Mouse (Mus musculus) hindbrain, embryonic 14.5 days (tissue): Measurements from ENCODE around the gene Slc25a27. TPM values are rescaled to one million over a fixed set of nuclear protein-coding genes. Genes with fewer than 3 reads are reported as not detected.

Source experiments
- ATAC-seq: fragments of 200-750 bp; cut with Nextera tagmentation; 2 replicates; pipeline ENCODE4 v1.8.0; 2017; ENCODE audit warnings: moderate number of reproducible peaks, mild to moderate bottlenecking, moderate TSS enrichment, moderate library complexity; ENCODE audit not compliant: low FRiP score
- DNase-seq: peaks from one replicate; pipeline ENCODE4 v3.0.0-alpha.2; 2015; ENCODE audit warnings: low spot score
- H3K27ac ChIP-seq: fragments of 300-500 bp; sonication (generic); 2 replicates; pipeline ENCODE4 v1.5.1; 2014; ENCODE audit warnings: mild to moderate bottlenecking, moderate library complexity
- H3K27me3 ChIP-seq: fragments of 300-500 bp; sonication (generic); 2 replicates; pipeline ENCODE4 v1.6.1; 2014; ENCODE audit warnings: mild to moderate bottlenecking, low read length, mixed read lengths; ENCODE audit not compliant: control insufficient read depth, insufficient read depth
- H3K36me3 ChIP-seq: fragments of 300-500 bp; sonication (generic); replicated peaks from 2 replicates; pipeline ENCODE4 v1.6.1; 2014; ENCODE audit not compliant: control insufficient read depth, insufficient read depth
- H3K4me1 ChIP-seq: fragments of 300-500 bp; sonication (generic); replicated peaks from 2 replicates; pipeline ENCODE4 v1.6.1; 2014; ENCODE audit warnings: antibody characterized with exemption, low read length, mixed read lengths; ENCODE audit not compliant: control insufficient read depth, insufficient read depth
- H3K4me2 ChIP-seq: fragments of 300-500 bp; sonication (generic); replicated peaks from 2 replicates; pipeline ENCODE4 v1.6.1; 2014; ENCODE audit warnings: mild to moderate bottlenecking, moderate library complexity
- H3K4me3 ChIP-seq: fragments of 300-500 bp; sonication (generic); replicated peaks from 2 replicates; pipeline ENCODE4 v1.5.1; 2014; ENCODE audit warnings: mild to moderate bottlenecking, low read length
- H3K9ac ChIP-seq: fragments of 300-500 bp; sonication (generic); 2 replicates; pipeline ENCODE4 v1.6.1; 2014
- H3K9me3 ChIP-seq: fragments of 300-500 bp; sonication (generic); 2 replicates; pipeline ENCODE4 v1.6.1; 2016; ENCODE audit warnings: low read length; ENCODE audit not compliant: control insufficient read depth
- WGBS: fragments of 180-500 bp; shearing (Covaris S2); extraction: QIAGEN DNeasy Blood & Tissue Kit; methylation state at CpG from one replicate; pipeline ENCODE4 v1.1.7; 2014; 5-methylcytosine and 5-hydroxymethylcytosine counted together
- polyA plus RNA-seq: library from polyadenylated mRNA; unstranded; fragments of >200 nt; fragmentation: Nextera tagmentation; extraction: Ambion mirVana; gene quantifications from 2 replicates; pipeline ENCODE4 v1.2.1, GENCODE M21; 2014

Gene Slc25a27
- polyA plus RNA-seq, 1 experiment from 2014 or later, result 70.4 TPM

DNA sequence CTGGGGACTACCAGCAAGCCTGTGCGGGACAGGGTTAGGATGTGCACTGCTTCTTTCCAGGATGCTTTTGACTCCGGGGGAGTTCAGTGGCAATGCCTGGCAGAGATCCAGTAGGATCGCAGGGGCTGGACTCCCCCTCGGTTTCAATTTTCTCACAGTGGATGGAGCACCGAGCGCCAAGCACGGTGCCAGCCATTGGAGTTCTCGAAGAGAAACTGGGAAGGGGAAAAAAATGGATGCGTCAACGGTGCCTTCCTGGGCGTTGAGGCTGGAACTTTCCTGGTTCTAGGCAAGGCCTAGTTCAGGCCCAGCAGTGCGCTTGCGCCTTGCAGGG lies 36.6 kb downstream of the Slc25a27 start:
- 47% methylated on average over 13 of the region's 13 CpGs for WGBS
- H3K36me3 ChIP-seq, result no peaks in the 10 kb centered on the region
- H3K27ac ChIP-seq, result no peak overlapping the region
- peak overlapping the region; percentile 85 for H3K4me2 ChIP-seq
- H3K9me3 ChIP-seq, result no peaks in the 10 kb centered on the region
- peak; percentile 50 for ATAC-seq
- H3K9ac ChIP-seq, result no peak overlapping the region
- no peak for DNase-seq
- H3K4me3 ChIP-seq, result peak overlapping the region; percentile 45
- H3K27me3 ChIP-seq, result peaks cover 40% of the 10 kb centered on the region
- peaks cover 10% of the 10 kb centered on the region; the same call in 1 of the 2 replicates for H3K4me1 ChIP-seq

DNA sequence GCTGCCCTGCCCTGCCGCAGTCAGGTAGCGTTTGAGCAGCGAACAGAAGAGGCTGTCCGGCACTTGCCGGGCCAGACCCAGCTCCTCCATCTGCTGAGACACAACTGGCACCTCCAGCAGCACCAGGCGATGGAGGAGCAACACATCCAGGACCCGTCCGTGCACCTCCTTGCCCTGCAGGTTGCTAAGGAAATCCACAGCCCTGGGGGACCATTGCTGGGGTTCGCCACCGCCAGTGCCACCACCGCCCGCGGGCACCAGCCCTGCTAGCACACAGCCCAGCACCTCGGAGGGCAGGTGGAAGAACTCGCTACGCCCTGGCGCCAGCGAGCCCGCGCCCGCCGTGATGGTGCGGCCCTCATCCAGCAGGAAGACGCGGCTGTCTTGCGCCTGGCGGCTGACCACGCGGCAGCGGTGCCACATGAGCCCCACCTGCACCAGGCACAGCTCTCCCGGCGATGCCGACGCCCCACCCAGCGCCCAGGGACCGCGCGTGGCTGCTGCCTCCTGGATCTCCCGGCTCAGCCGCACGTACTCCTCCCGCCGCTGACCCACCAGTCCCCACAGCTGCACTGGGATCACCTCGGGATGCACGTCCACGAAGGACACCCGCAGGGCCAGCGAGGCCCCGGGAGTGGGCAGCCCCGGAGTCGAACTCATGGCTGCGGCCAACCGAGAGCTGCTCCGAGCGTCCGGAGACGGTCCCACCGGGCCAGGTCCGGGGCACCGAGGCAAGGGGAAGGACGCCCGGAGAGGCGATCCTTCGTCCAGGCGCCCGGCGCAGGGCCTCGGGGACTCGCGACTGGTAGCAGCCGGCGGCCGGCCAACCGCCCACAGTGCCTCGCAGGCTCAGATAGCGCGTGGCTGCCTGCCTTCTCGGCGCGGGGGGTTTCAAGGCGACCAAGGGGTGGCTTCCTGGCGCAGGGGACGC lies 37.3 kb downstream of the Slc25a27 start, which contains the start of gene Tdrd6:
TSS of gene Tdrd6 (minus strand) at position 804 of the 931 bp plus-strand sequence.
- H3K36me3 ChIP-seq, result no peaks in the 10 kb centered on the region
- H3K9me3 ChIP-seq, result no peaks in the 10 kb centered on the region
- H3K9ac ChIP-seq, result peak within 1 kb of the TSS; percentile 59
- peak within 1 kb of the TSS; percentile 85 for H3K4me2 ChIP-seq
- H3K4me3 ChIP-seq, result peak within 1 kb of the TSS; percentile 45
- peaks cover 10% of the 10 kb centered on the region; the same call in 1 of the 2 replicates for H3K4me1 ChIP-seq
- WGBS, result 3% methylated on average over 82 of the region's 83 CpGs
- H3K27ac ChIP-seq, result no peak within 1 kb of the TSS
- H3K27me3 ChIP-seq, result peaks cover 40% of the 10 kb centered on the region
- ATAC-seq (peak; percentile 67), DNase-seq (peak; percentile 32)

DNA sequence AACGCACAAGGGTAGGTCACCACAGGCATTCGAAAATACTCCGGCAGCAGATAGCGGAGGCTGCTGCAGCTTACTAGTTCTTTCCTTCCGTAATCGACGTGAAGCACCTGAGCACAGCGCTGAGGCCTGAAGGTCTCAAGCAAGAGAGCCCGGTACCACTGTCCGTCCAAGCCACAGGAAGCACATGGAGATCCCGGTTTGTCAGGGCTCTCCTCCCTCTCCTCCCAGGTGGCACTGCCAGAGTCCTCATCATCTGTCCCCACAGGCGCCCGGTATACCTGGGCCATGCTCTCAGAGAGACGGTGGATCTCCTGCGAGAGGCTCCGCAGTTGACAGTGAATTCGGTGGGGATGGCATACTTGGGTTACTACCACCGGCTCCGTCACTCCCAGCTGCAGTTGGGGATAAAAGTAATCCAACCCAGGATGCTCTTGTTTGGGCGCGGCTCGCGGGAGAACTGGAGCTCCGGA lies 38.0 kb downstream of the Slc25a27 start:
- Histone ChIP-seq H3K36me3 (no peaks in the 10 kb centered on the region), H3K9ac (peak overlapping the region; percentile 59), H3K4me2 (peak overlapping the region; percentile 85), H3K9me3 (no peaks in the 10 kb centered on the region), H3K27me3 (peaks cover 40% of the 10 kb centered on the region), H3K27ac (no peak overlapping the region), H3K4me3 (peak overlapping the region; percentile 45), H3K4me1 (peaks cover 10% of the 10 kb centered on the region; the same call in 1 of the 2 replicates)
- 22% methylated on average over 24 of the region's 24 CpGs for WGBS
- ATAC-seq (peak; percentile 33; the same call in 1 of the 2 replicates), DNase-seq (no peak)

DNA sequence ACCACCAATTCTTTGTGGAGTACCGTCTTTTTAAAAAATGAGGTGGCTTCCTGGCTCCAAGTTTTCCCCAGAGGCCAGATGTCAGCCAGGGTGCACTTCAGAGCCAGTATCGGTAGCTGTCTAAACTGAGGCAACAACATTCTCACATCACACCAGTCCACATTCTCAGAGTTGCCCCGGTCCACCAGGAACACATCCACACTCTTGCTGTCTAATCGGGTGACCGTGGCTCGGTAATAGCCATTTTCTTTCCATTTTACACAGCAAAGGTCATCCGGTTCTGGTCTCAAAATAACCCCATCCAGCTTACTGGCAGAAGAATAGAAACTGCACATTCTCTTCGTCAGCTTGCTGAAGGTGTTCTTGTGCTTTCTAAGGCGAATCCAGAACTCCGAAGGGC lies 38.8 kb downstream of the Slc25a27 start:
- Histone ChIP-seq H3K36me3 (no peaks in the 10 kb centered on the region), H3K4me3 (no peak overlapping the region), H3K9me3 (no peaks in the 10 kb centered on the region), H3K4me1 (peaks cover 10% of the 10 kb centered on the region; the same call in 1 of the 2 replicates), H3K27me3 (peaks cover 40% of the 10 kb centered on the region), H3K4me2 (no peak overlapping the region), H3K9ac (no peak overlapping the region), H3K27ac (no peak overlapping the region)
- DNase-seq (no peak), ATAC-seq (no peak)
- 94% methylated on average over 10 of the region's 10 CpGs for WGBS

DNA sequence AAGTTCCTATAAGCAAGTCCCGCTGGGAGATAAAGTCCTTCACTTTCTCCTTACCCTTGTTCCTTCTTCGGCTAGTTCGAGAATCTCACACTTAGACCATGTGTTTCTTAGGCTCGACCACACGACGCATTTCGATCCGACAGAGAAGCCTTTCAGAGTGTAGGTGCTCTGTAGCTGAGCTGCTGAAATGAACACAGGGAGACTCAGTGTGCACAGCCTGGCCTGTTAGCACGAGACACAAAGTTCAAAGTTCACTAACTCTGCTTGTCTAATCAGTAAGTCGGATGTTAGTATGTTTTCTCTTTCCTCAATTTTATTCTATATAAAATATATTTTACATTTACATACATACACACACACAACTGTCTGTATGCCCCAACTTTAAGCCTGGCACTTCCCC lies 44.9 kb downstream of the Slc25a27 start:
- Histone ChIP-seq H3K4me2 (no peak overlapping the region), H3K4me3 (no peak overlapping the region), H3K4me1 (no peaks in the 10 kb centered on the region), H3K27ac (no peak overlapping the region), H3K9ac (no peak overlapping the region), H3K27me3 (no peaks in the 10 kb centered on the region), H3K36me3 (no peaks in the 10 kb centered on the region), H3K9me3 (no peaks in the 10 kb centered on the region)
- WGBS, result 91% methylated on average over 10 of the region's 10 CpGs
- no peak for DNase-seq
- ATAC-seq, result no peak

DNA sequence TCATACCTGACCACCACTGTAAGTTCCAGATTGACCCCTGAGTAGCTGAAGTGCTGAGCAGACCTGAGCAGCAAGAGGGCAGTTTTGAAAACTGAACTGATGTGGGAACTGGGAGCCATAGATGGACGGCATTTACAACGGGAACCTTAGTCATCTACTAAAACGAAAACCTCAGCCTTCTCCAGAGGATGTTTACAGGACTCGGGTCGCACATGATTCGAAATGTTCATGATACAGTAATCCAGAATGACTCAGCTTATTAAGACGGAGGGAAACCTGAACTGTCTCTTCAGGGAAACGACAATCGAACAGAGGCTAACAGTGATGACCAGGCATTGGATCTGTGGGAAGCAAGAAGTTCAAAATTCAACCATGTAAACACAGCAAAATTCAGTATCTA lies 47.9 kb downstream of the Slc25a27 start:
- Histone ChIP-seq H3K4me3 (no peak overlapping the region), H3K27me3 (no peaks in the 10 kb centered on the region), H3K27ac (no peak overlapping the region), H3K4me2 (no peak overlapping the region), H3K4me1 (no peaks in the 10 kb centered on the region), H3K9me3 (no peaks in the 10 kb centered on the region), H3K36me3 (no peaks in the 10 kb centered on the region), H3K9ac (no peak overlapping the region)
- ATAC-seq (no peak), DNase-seq (no peak)
- WGBS, result 95% methylated on average over 9 of the region's 9 CpGs

DNA sequence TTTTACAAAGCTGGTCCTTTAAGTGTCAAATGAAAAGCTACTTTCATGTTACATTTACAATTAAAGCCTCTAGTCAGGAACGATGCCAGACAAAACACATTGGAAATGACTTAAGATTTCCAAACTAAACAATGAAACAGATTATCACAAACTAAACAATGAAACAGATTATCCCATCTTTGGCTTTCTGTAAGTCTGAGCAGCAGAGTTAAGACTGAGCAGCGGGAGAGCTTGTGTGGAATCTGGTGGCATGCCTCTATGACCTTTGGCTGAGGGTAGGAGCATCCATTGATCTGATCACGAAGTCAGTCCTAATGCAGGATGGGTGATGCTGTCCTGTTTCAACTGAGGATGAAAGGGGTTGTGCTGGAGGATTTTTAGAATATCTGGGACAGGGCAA lies 54.8 kb downstream of the Slc25a27 start:
- no peak overlapping the region for H3K4me3 ChIP-seq
- H3K27me3 ChIP-seq, result no peaks in the 10 kb centered on the region
- no peaks in the 10 kb centered on the region for H3K4me1 ChIP-seq
- WGBS, result 76% methylated on average over 3 of the region's 3 CpGs
- no peak for ATAC-seq
- no peak overlapping the region for H3K27ac ChIP-seq
- H3K4me2 ChIP-seq, result no peak overlapping the region
- H3K9ac ChIP-seq, result no peak overlapping the region
- no peaks in the 10 kb centered on the region for H3K36me3 ChIP-seq
- no peaks in the 10 kb centered on the region for H3K9me3 ChIP-seq
- no peak for DNase-seq

DNA sequence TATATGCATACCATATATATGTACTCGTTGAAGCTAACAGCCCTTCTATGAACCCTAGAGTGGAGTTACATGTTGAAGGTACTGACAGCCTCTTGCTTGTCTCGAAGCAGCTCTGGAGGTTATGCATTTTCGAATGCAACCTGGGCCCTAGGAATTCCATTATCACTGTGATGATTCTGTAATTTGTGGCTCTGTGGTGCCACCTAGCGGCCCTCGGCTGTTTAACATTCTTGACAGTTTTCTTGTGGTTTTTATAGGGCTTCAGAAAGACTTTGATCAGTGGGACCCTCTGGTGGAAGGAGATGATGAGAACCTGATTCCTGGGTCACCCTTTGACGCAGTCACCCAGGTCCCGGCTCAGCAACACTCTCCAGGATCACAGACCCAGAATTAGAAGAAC lies 55.4 kb downstream of the Slc25a27 start:
- Histone ChIP-seq H3K27me3 (no peaks in the 10 kb centered on the region), H3K4me3 (no peak overlapping the region), H3K36me3 (no peaks in the 10 kb centered on the region), H3K9me3 (no peaks in the 10 kb centered on the region), H3K9ac (no peak overlapping the region), H3K4me2 (no peak overlapping the region), H3K27ac (no peak overlapping the region), H3K4me1 (no peaks in the 10 kb centered on the region)
- peak; percentile 78 for ATAC-seq
- 26% methylated on average over 7 of the region's 7 CpGs for WGBS
- peak; percentile 92 for DNase-seq

DNA sequence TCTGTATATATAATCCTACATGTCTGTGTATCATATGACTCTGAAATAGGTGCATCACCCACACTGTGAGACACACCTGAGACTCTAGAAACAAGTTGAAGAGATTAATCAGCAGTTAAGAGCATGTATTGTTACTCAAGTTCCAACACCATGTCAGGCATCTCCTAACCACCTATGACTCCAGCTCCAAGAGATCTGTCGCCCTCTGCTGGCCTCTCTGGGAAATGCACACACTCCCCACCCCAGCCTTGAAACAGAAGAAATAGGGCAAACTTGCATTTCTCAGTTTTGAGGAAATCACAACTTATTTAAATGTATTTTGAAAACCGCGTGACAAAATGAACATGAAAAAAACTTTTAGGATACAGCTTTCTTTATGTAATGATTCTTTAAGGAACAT lies 60.3 kb downstream of the Slc25a27 start:
- Histone ChIP-seq H3K9me3 (no peaks in the 10 kb centered on the region), H3K27me3 (no peaks in the 10 kb centered on the region), H3K9ac (no peak overlapping the region), H3K27ac (no peak overlapping the region), H3K36me3 (no peaks in the 10 kb centered on the region), H3K4me3 (no peak overlapping the region), H3K4me2 (no peak overlapping the region), H3K4me1 (no peaks in the 10 kb centered on the region)
- WGBS, result 12% methylated on average over 3 of the region's 3 CpGs
- ATAC-seq, result no peak
- peak; percentile 74 for DNase-seq
